Mouse (Mus musculus): ENCODE data around the gene Uchl1. TPM values are rescaled to one million over a fixed set of nuclear protein-coding genes. Genes with fewer than 3 reads are reported as not detected.
A peak's percentile ranks its signal among the peaks of the same experiment; 100 is the strongest.

Gene Uchl1
- polyA plus RNA-seq (2015; fragmentation: Nextera tagmentation; extraction: Ambion mirVana): 62.1 and 76.3 TPM in 2 replicates

DNA sequence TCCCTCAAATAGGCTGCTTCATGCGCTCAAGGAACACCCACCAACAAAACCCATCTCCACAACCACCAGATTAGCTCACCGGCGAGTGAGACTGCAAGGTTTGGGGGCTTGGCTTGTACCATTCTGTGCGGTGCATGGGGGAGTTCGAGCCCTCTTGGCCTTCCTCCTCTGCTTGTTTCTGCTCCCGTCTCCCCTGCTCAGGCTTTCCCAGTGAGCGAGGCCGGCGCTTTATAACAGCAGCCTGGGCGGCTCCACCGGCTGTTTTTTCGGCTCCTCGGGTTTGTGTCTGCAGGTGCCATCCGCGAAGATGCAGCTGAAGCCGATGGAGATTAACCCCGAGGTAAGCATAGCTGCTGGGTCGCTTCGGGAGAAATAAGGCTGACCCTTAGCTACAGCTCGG, at the start of gene Uchl1:
Gene Uchl1 (plus strand): TSS at position 109 of the 400 bp plus-strand sequence.
- Histone ChIP-seq H3K27me3 (ENCODE audit: control insufficient read depth, insufficient read depth, low read length) (peaks cover 29% of the 10 kb centered on the region), H3K4me1 (ENCODE audit: control insufficient read depth, insufficient read depth, low read length) (peaks cover 14% of the 10 kb centered on the region), H3K9me3 (replicated peaks; ENCODE audit: control insufficient read depth, low read length) (no peaks in the 10 kb centered on the region), H3K4me3 (replicated peaks; ENCODE audit: low read length) (peak within 1 kb of the TSS; percentile 57), H3K36me3 (ENCODE audit: control insufficient read depth, insufficient read depth, low read length) (no peaks in the 10 kb centered on the region), H3K9ac (ENCODE audit: low read length) (peak within 1 kb of the TSS; percentile 48), H3K4me2 (ENCODE audit: low read depth, low read length) (peak within 1 kb of the TSS; percentile 98), H3K27ac (ENCODE audit: low read length) (no peak within 1 kb of the TSS)
- under 1% methylated on average over 20 of the region's 20 CpGs for WGBS
- ATAC-seq (ENCODE audit: insufficient read depth, low FRiP score): peak; percentile 77

DNA sequence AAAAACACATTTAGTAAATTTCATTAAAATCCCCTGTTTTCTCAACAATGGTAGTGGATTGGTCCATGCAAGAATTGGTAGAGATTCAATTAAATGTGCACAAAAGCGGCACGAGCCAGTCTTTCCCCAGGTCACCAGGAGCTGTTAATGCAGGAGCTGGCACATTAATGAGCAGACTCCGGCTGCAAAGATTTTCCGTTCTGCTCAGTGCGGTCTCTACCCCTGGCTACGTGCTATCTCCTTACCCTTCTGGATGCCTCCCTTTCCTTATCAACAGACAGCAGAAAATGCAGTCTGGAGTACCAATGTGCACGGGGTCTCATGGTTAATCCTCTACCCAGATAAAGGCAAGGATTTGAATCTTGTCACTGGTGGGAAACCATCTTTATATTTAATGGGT, 48.1 kb upstream of the Uchl1 start:
- ATAC-seq (ENCODE audit: insufficient read depth, low FRiP score): no peak
- Histone ChIP-seq H3K36me3 (ENCODE audit: control insufficient read depth, insufficient read depth, low read length) (no peaks in the 10 kb centered on the region), H3K27me3 (ENCODE audit: control insufficient read depth, insufficient read depth, low read length) (no peaks in the 10 kb centered on the region), H3K27ac (ENCODE audit: low read length) (no peak overlapping the region), H3K4me1 (ENCODE audit: control insufficient read depth, insufficient read depth, low read length) (no peaks in the 10 kb centered on the region), H3K4me3 (replicated peaks; ENCODE audit: low read length) (no peak overlapping the region), H3K9me3 (replicated peaks; ENCODE audit: control insufficient read depth, low read length) (no peaks in the 10 kb centered on the region), H3K9ac (ENCODE audit: low read length) (no peak overlapping the region), H3K4me2 (ENCODE audit: low read depth, low read length) (no peak overlapping the region)
- 69% methylated on average over 7 of the region's 7 CpGs for WGBS

DNA sequence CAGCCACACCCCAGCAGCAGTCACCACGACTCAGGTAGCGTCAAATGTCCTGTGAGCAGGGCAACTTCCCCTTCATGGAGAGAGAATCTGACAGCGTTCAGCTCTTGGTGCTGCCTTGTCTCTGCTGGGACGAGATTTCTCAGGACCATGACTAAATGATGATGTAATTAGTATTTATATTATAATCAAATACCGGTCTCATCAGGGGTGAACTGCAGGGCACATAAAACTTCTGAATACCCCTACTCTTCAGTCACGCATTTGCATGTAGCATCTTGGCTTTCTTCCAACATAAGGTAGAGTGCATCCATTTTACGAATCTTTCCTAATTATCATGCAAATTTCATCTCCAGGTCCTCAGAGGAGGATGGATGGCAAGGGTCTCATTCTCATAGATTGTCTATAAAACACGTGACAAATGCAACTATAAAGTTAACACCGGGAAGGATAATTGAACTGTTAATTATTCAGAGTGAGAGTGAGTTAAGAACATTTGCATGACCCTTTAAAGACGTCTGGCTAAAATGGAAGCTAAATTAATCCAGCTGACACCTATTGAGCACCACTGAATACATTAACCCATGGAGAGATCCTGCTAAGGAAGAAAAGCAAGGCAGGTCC, 40.3 kb upstream of the Uchl1 start:
- Histone ChIP-seq H3K27ac (ENCODE audit: low read length) (no peak overlapping the region), H3K4me2 (ENCODE audit: low read depth, low read length) (no peak overlapping the region), H3K9ac (ENCODE audit: low read length) (no peak overlapping the region), H3K9me3 (replicated peaks; ENCODE audit: control insufficient read depth, low read length) (no peaks in the 10 kb centered on the region), H3K4me3 (replicated peaks; ENCODE audit: low read length) (no peak overlapping the region), H3K4me1 (ENCODE audit: control insufficient read depth, insufficient read depth, low read length) (no peaks in the 10 kb centered on the region), H3K36me3 (ENCODE audit: control insufficient read depth, insufficient read depth, low read length) (no peaks in the 10 kb centered on the region), H3K27me3 (ENCODE audit: control insufficient read depth, insufficient read depth, low read length) (no peaks in the 10 kb centered on the region)
- no peak for ATAC-seq (ENCODE audit: insufficient read depth, low FRiP score)
- 65% methylated on average over 10 of the region's 10 CpGs for WGBS

DNA sequence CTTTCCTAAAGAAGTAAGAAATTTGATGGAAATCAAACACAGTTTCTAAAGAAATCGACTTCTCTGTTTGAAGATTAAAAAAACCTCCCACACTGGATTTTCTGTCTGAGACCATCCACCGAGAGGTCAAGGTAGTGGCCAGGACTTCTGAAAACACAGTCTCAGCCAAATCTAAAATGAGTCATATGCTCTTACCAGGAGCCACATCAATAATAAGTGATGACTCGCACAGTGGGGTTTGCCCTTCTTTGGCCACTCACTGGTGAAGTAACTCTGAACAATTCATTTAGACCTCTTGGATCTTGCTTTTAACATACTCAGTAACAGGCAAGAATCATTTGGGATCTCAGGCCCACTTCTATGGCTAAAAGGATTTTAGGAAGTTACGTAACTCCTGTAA, 33.7 kb upstream of the Uchl1 start:
- Histone ChIP-seq H3K27me3 (ENCODE audit: control insufficient read depth, insufficient read depth, low read length) (no peaks in the 10 kb centered on the region), H3K27ac (ENCODE audit: low read length) (no peak overlapping the region), H3K4me2 (ENCODE audit: low read depth, low read length) (no peak overlapping the region), H3K4me1 (ENCODE audit: control insufficient read depth, insufficient read depth, low read length) (no peaks in the 10 kb centered on the region), H3K9me3 (replicated peaks; ENCODE audit: control insufficient read depth, low read length) (no peaks in the 10 kb centered on the region), H3K9ac (ENCODE audit: low read length) (no peak overlapping the region), H3K36me3 (ENCODE audit: control insufficient read depth, insufficient read depth, low read length) (no peaks in the 10 kb centered on the region), H3K4me3 (replicated peaks; ENCODE audit: low read length) (no peak overlapping the region)
- 82% methylated on average over 4 of the region's 4 CpGs for WGBS
- ATAC-seq (ENCODE audit: insufficient read depth, low FRiP score): no peak

DNA sequence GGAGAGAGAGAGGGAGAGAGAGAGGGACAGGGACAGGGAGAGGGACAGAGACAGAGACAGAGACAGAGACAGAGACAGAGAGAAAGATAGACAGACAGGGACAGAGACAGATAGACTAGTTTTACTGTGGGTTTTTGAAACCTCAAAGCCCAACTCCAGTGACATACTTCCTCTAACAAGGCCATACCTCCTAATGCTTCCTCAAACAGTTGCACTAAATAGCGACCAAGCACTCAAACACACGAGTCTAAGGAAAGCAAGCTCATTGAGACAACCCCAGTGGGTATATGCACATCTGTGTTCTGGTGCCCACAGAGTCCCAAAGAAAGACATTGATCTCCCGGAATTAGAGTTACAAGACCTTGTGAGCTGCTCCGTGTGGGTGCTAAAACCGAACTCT, 32.6 kb upstream of the Uchl1 start:
- H3K4me3 ChIP-seq (replicated peaks; ENCODE audit: low read length): no peak overlapping the region
- ATAC-seq (ENCODE audit: insufficient read depth, low FRiP score): no peak
- 75% methylated on average over 5 of the region's 5 CpGs for whole genome bisulfite sequencing
- no peaks in the 10 kb centered on the region for H3K36me3 ChIP-seq (ENCODE audit: control insufficient read depth, insufficient read depth, low read length)
- H3K27me3 ChIP-seq (ENCODE audit: control insufficient read depth, insufficient read depth, low read length): no peaks in the 10 kb centered on the region
- no peaks in the 10 kb centered on the region for H3K4me1 ChIP-seq (ENCODE audit: control insufficient read depth, insufficient read depth, low read length)
- no peak overlapping the region for H3K27ac ChIP-seq (ENCODE audit: low read length)
- H3K9ac ChIP-seq (ENCODE audit: low read length): no peak overlapping the region
- no peaks in the 10 kb centered on the region for H3K9me3 ChIP-seq (replicated peaks; ENCODE audit: control insufficient read depth, low read length)
- no peak overlapping the region for H3K4me2 ChIP-seq (ENCODE audit: low read depth, low read length)

DNA sequence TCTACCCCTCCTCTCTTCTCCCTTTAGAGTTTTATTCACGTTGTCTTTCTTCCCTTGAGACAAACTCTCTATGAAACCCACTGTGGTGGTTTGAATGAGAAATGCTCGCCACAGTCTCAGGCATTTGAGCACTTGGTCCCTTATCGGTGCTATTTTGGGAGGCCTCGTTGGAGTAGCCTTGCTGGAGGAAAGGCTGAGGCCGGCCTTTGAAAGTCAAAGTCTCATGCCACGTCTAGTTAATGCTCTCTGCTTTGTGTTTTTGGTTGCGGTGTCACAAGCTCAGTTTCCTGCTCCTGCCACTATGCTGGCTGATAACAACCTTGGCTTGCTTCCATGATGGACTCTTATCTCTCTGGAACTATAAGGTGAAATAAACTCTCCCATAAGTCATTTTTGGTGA, 28.4 kb upstream of the Uchl1 start:
- Histone ChIP-seq H3K4me2 (ENCODE audit: low read depth, low read length) (no peak overlapping the region), H3K27ac (ENCODE audit: low read length) (no peak overlapping the region), H3K4me1 (ENCODE audit: control insufficient read depth, insufficient read depth, low read length) (no peaks in the 10 kb centered on the region), H3K36me3 (ENCODE audit: control insufficient read depth, insufficient read depth, low read length) (no peaks in the 10 kb centered on the region), H3K27me3 (ENCODE audit: control insufficient read depth, insufficient read depth, low read length) (no peaks in the 10 kb centered on the region), H3K4me3 (replicated peaks; ENCODE audit: low read length) (no peak overlapping the region), H3K9ac (ENCODE audit: low read length) (no peak overlapping the region), H3K9me3 (replicated peaks; ENCODE audit: control insufficient read depth, low read length) (no peaks in the 10 kb centered on the region)
- 56% methylated on average over 7 of the region's 7 CpGs for WGBS
- ATAC-seq (ENCODE audit: insufficient read depth, low FRiP score): no peak

DNA sequence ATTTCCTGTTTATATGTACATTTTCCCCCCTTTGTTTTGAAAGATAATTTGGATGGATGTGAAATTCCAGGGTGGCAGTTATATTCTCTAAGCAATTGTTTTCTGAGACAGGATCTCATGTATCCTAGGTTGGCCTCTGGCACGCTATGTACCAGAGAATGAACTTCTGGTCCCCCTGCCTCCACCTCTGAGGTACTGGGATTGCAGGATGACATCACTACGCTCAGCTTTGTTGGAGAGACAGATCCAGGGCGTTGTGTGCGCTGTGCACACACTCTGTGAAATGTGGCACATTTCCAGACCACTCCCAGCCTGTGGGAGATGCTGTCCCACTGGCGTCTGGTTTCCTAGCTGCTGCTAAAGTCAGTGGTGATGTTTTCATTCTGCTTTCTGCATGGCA, 21.7 kb upstream of the Uchl1 start:
- H3K36me3 ChIP-seq (ENCODE audit: control insufficient read depth, insufficient read depth, low read length): no peaks in the 10 kb centered on the region
- peaks cover 4% of the 10 kb centered on the region; the same call in 1 of the 2 replicates for H3K4me1 ChIP-seq (ENCODE audit: control insufficient read depth, insufficient read depth, low read length)
- peak; percentile 68; the same call in 1 of the 2 replicates for ATAC-seq (ENCODE audit: insufficient read depth, low FRiP score)
- no peaks in the 10 kb centered on the region for H3K9me3 ChIP-seq (replicated peaks; ENCODE audit: control insufficient read depth, low read length)
- WGBS: 25% methylated on average over 5 of the region's 5 CpGs
- H3K9ac ChIP-seq (ENCODE audit: low read length): no peak overlapping the region
- no peaks in the 10 kb centered on the region for H3K27me3 ChIP-seq (ENCODE audit: control insufficient read depth, insufficient read depth, low read length)
- H3K4me2 ChIP-seq (ENCODE audit: low read depth, low read length): no peak overlapping the region
- no peak overlapping the region for H3K27ac ChIP-seq (ENCODE audit: low read length)
- H3K4me3 ChIP-seq (replicated peaks; ENCODE audit: low read length): no peak overlapping the region

DNA sequence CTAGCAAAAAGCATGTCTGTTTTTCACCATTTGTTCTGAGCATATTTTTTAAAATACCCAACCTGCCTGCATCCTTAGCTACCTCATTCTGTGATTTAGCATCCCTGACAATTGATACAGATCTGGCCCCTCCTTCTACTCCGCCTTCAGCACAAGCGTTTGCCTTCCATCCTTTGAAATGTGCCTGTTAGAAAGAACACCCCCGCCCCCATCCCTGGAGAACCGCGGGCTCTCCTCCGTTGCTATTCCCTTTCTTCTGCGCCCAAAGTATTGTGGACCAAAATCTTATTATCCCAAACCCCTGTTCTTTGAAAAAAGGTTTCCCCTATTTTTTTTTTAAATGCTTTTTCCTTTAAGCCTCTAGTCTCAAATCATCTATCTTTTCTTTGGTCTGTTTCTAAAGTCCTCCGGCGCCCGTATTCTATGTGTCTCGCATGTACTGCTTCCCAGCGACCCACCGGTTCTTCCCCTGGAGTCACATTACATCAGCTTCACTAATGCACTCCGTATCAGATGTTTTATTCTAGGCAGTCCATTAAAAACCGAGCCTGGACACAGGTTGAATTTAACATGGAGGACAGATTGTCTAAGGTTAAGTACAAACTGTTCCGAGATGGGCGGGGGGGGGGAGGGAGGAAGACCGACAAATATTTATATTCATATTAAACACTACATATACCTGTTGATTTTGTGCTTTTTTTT, 551 bp upstream of the Uchl1 start:
- Histone ChIP-seq H3K4me1 (ENCODE audit: control insufficient read depth, insufficient read depth, low read length) (peaks cover 14% of the 10 kb centered on the region), H3K4me3 (replicated peaks; ENCODE audit: low read length) (peak overlapping the region; percentile 57), H3K27me3 (ENCODE audit: control insufficient read depth, insufficient read depth, low read length) (peaks cover 29% of the 10 kb centered on the region), H3K27ac (ENCODE audit: low read length) (no peak overlapping the region), H3K36me3 (ENCODE audit: control insufficient read depth, insufficient read depth, low read length) (no peaks in the 10 kb centered on the region), H3K4me2 (ENCODE audit: low read depth, low read length) (peak overlapping the region; percentile 98), H3K9me3 (replicated peaks; ENCODE audit: control insufficient read depth, low read length) (no peaks in the 10 kb centered on the region), H3K9ac (ENCODE audit: low read length) (no peak overlapping the region; the same call in 1 of the 2 replicates)
- WGBS: 1% methylated on average over 18 of the region's 18 CpGs
- ATAC-seq (ENCODE audit: insufficient read depth, low FRiP score): no peak

DNA sequence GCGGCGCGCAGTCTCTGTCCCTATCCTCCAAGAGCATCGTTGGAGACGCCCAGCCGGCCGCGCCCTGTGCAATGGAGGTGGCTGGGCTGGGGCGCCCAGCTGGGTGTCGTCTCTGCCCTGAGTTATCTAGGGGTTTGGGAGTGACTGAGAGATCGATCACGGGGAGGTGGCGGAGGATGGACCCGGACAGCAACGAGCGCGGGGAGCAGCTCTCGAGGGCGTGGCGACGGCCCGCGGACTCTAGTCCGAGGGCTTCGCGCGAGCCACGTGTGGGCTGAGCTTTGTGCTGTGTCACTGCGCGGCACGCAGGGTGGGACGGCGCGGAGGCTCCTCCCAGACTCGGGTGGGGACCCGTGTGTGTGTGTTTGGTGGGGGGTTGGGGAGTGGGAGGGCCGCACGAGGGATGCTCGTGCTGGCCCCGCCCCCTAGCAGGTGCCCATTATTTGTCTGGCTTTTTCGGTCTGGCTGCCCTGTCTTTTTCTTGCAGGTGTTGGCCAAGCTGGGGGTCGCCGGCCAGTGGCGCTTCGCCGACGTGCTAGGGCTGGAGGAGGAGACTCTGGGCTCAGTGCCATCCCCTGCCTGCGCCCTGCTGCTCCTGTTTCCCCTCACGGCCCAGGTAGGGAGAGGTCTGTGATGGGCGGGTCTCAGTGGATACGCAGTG, 696 bp downstream of the Uchl1 start:
- H3K27me3 ChIP-seq (ENCODE audit: control insufficient read depth, insufficient read depth, low read length): peaks cover 29% of the 10 kb centered on the region
- no peaks in the 10 kb centered on the region for H3K9me3 ChIP-seq (replicated peaks; ENCODE audit: control insufficient read depth, low read length)
- H3K9ac ChIP-seq (ENCODE audit: low read length): peak overlapping the region; percentile 48
- H3K27ac ChIP-seq (ENCODE audit: low read length): no peak overlapping the region
- H3K36me3 ChIP-seq (ENCODE audit: control insufficient read depth, insufficient read depth, low read length): no peaks in the 10 kb centered on the region
- ATAC-seq (ENCODE audit: insufficient read depth, low FRiP score): peak; percentile 81
- under 1% methylated on average over 51 of the region's 51 CpGs for WGBS
- peak overlapping the region; percentile 57 for H3K4me3 ChIP-seq (replicated peaks; ENCODE audit: low read length)
- H3K4me1 ChIP-seq (ENCODE audit: control insufficient read depth, insufficient read depth, low read length): peaks cover 14% of the 10 kb centered on the region
- peak overlapping the region; percentile 98 for H3K4me2 ChIP-seq (ENCODE audit: low read depth, low read length)

Data from stomach, embryonic 16.5 days (tissue).